Mouse (Mus musculus): ENCODE measurements around the gene Brpf1.

- TF ChIP-seq CTCF (IDR thresholded peaks at IDR 0.05; ENCODE audit: low read depth) (no peak), EP300 (optimal IDR thresholded peaks at IDR 0.05) (no peak)
Measured at GRCm38 (mm10) chr6:113284931-113285330, 22.0 kb upstream of the Brpf1 start.
